Mouse (Mus musculus): ENCODE measurements around the gene Ccdc113. TPM values are rescaled to one million over a fixed set of nuclear protein-coding genes. Genes with fewer than 3 reads are reported as not detected.

Gene Ccdc113
- total and polyA plus RNA-seq, 2 experiments from 2014 or later, result 0.78 to 3.2 TPM

DNA sequence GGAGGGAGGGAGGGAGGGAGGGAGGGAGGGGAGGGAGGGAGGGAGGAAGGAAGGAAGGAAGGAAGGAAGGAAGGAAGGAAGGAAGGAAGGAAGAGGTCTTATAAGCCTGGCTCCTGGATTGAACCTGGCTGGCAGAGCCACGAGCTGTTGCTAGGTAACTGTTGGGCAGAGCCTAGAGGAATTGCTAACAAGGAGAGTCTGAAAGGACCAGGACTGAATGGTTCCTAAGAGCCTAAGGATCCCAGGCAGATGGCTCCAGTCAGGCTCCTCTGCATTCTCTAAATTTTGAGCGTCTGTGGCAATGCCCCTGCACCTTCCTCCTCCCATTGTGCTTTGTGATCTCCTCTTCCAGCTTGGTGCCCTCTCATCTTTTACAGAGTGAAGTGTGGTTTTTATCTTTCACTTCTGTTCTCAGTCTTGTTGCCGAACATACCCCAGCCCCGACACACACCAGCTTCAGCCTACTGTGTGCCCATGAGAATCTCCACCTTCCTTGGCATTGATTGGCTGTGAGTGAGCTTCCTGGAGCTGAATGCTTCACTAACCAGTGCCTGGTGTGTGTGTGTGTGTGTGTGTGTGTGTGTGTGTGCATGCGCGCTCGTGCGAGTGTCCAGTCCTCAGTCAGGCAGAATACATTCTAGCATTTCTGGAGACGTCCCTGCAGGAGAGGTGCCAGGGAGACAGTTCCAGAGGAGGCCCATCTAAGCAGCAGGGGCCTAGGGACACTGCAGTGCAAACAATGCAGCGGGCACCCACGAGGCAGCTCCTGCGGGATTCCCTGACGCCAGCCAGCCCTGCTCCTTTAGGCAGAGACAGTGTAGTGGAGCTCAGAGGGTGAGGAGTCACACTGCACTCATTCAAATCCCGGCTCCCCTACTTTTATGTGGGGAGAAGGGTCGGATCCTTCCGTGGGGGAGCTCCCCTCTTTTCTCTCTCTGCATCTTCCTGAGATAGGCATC lies 16.3 kb downstream of the Ccdc113 start:
- H3K4me1 ChIP-seq (ENCODE audit: insufficient read depth, low read length), result peaks cover 10% of the 10 kb centered on the region

DNA sequence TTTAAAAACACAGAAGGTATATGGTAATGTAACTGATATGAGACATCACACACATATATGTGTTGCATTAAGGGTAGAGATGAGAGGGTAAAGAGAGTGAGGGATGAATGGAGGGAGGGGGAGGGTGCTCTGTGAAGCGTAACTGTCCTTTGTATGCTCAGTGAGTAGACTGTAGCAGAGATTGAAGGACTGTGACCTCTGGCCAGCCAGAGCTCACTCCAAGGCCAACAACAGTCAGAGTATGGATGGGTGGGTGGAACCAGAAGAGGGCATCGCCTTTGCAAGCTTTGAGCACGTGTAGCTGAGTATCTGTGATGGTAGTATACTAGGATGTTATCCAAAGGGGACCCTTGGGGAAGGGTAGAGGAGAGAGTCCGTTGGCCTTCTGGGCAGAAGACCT lies 17.7 kb downstream of the Ccdc113 start:
- no peak for TF ChIP-seq CTCF (IDR thresholded peaks at IDR 0.05; ENCODE audit: low read depth)
- DNase-seq (ENCODE audit: low spot score) (no peak), ATAC-seq (no peak)
- no peaks in the 10 kb centered on the region for H3K9me3 ChIP-seq (ENCODE audit: low read length)
- no peaks in the 10 kb centered on the region for H3K27me3 ChIP-seq (ENCODE audit: insufficient read depth, low read length)
- 59% methylated on average over 4 of the region's 4 CpGs for WGBS
- peaks cover 10% of the 10 kb centered on the region for H3K4me1 ChIP-seq (ENCODE audit: insufficient read depth, low read length)
- no peaks in the 10 kb centered on the region for H3K36me3 ChIP-seq (ENCODE audit: insufficient read depth, low read length)
- H3K27ac ChIP-seq, result no peak overlapping the region
- H3K9ac ChIP-seq (replicated peaks; ENCODE audit: low read length), result no peak overlapping the region
- no peak overlapping the region for H3K4me2 ChIP-seq (ENCODE audit: low read depth, low read length)
- H3K4me3 ChIP-seq (ENCODE audit: low read length), result no peak overlapping the region

More for the DNA sequence above, 16.3 kb downstream of the Ccdc113 start:
- Histone ChIP-seq H3K27ac (peak overlapping the region; percentile 66; the same call in 1 of the 2 replicates), H3K9ac (replicated peaks; ENCODE audit: low read length) (no peak overlapping the region), H3K4me2 (ENCODE audit: low read depth, low read length) (peak overlapping the region; percentile 11; the same call in 1 of the 2 replicates), H3K9me3 (ENCODE audit: low read length) (no peaks in the 10 kb centered on the region), H3K36me3 (ENCODE audit: insufficient read depth, low read length) (no peaks in the 10 kb centered on the region), H3K27me3 (ENCODE audit: insufficient read depth, low read length) (no peaks in the 10 kb centered on the region), H3K4me3 (ENCODE audit: low read length) (no peak overlapping the region)
- ATAC-seq (peak; percentile 77), DNase-seq (ENCODE audit: low spot score) (peak; percentile 75)
- WGBS, result 28% methylated on average over 16 of the region's 16 CpGs
- no peak for TF ChIP-seq CTCF (IDR thresholded peaks at IDR 0.05; ENCODE audit: low read depth)

DNA sequence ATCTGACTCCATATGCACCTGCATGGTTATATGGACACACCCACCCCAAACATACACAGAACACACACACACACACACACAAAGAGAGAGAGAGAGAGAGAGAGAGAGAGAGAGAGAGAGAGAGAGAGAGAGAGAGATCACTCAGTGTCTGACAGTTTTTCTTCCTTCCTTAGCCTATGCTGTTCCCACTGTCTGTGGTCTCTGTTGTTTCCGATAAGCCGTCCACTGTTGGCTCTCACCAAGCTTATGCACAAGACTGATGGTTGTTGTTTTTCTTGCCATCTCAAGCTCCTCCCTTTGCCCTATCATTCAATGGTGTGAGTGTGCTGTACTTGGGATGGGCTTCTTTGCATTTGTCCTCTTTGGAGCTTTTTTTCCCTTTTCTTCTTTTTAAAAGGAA lies 22.1 kb downstream of the Ccdc113 start:
- Histone ChIP-seq H3K4me2 (ENCODE audit: low read depth, low read length) (no peak overlapping the region), H3K27ac (no peak overlapping the region), H3K36me3 (ENCODE audit: insufficient read depth, low read length) (no peaks in the 10 kb centered on the region), H3K9me3 (ENCODE audit: low read length) (no peaks in the 10 kb centered on the region), H3K27me3 (ENCODE audit: insufficient read depth, low read length) (no peaks in the 10 kb centered on the region), H3K4me3 (ENCODE audit: low read length) (no peak overlapping the region), H3K9ac (replicated peaks; ENCODE audit: low read length) (no peak overlapping the region), H3K4me1 (ENCODE audit: insufficient read depth, low read length) (no peaks in the 10 kb centered on the region)
- ATAC-seq (no peak), DNase-seq (ENCODE audit: low spot score) (no peak)
- 92% methylated on average over 2 of the region's 2 CpGs for WGBS
- TF ChIP-seq CTCF (IDR thresholded peaks at IDR 0.05; ENCODE audit: low read depth), result no peak

DNA sequence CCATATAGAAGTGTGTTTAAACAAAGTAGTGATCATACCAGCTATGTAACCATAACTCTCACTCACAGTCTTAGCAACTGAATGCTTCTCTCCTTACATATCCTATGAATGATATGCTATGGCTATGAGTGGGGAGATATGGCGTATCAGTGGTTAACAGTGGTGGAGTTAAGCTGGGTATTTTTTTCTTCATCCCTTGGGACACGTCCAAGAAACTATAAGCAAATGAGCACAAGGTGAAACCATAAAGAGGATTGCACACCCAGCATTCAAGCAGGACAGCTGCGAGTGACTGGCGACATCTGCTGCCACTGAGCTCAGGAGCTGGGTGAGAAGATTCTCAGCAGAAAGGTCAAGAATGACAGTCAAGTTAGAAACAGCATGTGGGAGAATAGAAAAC lies 32.3 kb downstream of the Ccdc113 start:
- H3K4me1 ChIP-seq (ENCODE audit: insufficient read depth, low read length), result no peaks in the 10 kb centered on the region
- no peak for TF ChIP-seq CTCF (IDR thresholded peaks at IDR 0.05; ENCODE audit: low read depth)
- H3K36me3 ChIP-seq (ENCODE audit: insufficient read depth, low read length), result no peaks in the 10 kb centered on the region
- H3K9ac ChIP-seq (replicated peaks; ENCODE audit: low read length), result no peak overlapping the region
- DNase-seq (ENCODE audit: low spot score) (no peak), ATAC-seq (no peak)
- H3K27ac ChIP-seq, result no peak overlapping the region
- H3K27me3 ChIP-seq (ENCODE audit: insufficient read depth, low read length), result no peaks in the 10 kb centered on the region
- no peaks in the 10 kb centered on the region for H3K9me3 ChIP-seq (ENCODE audit: low read length)
- no peak overlapping the region for H3K4me2 ChIP-seq (ENCODE audit: low read depth, low read length)
- H3K4me3 ChIP-seq (ENCODE audit: low read length), result no peak overlapping the region
- WGBS, result 56% methylated on average over 4 of the region's 4 CpGs

DNA sequence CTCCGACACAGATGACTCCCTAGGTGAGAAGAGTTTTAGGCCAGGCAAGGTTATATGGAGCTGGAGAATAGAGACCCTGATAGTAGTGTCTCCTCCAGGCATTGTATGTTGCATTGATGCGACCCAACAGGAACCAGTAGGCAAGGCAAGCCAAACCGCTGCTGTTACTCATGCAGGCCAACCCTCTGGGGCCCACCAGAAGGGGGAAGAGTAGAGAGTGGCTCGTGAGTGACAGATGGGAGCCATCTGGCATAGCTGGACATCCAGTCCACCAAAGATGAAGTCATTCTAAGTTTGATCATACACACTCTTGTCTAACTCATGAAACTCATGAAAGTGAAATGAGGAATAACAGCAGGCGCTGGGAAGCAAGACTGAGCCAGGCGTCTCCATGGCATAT lies 32.9 kb downstream of the Ccdc113 start:
- no peak for ATAC-seq

GRCm38 (mm10) chr8:95573146-95573545 lies 39.3 kb downstream of the Ccdc113 start:
- 87% methylated on average over 5 of the region's 5 CpGs for WGBS
- H3K36me3 ChIP-seq (ENCODE audit: insufficient read depth, low read length), result no peaks in the 10 kb centered on the region

More for the DNA sequence above, 32.9 kb downstream of the Ccdc113 start:
- no peaks in the 10 kb centered on the region for H3K9me3 ChIP-seq (ENCODE audit: low read length)
- no peak overlapping the region for H3K4me3 ChIP-seq (ENCODE audit: low read length)
- H3K27me3 ChIP-seq (ENCODE audit: insufficient read depth, low read length), result no peaks in the 10 kb centered on the region
- no peak overlapping the region for H3K9ac ChIP-seq (replicated peaks; ENCODE audit: low read length)
- H3K27ac ChIP-seq, result no peak overlapping the region
- no peak for TF ChIP-seq CTCF (IDR thresholded peaks at IDR 0.05; ENCODE audit: low read depth)
- H3K4me2 ChIP-seq (ENCODE audit: low read depth, low read length), result no peak overlapping the region
- H3K36me3 ChIP-seq (ENCODE audit: insufficient read depth, low read length), result no peaks in the 10 kb centered on the region
- H3K4me1 ChIP-seq (ENCODE audit: insufficient read depth, low read length), result no peaks in the 10 kb centered on the region
- 62% methylated on average over 6 of the region's 6 CpGs for WGBS
- DNase-seq (ENCODE audit: low spot score), result peak; percentile 46

GRCm38 (mm10) chr8:95576240-95576639 lies 42.4 kb downstream of the Ccdc113 start, which contains the start of gene Prss54:
Gene Prss54, minus strand, starts transcription at chr8:95576340.
- 78% methylated on average over 10 of the region's 10 CpGs for WGBS
- ATAC-seq (no peak), DNase-seq (ENCODE audit: low spot score) (no peak)
- no peaks in the 10 kb centered on the region for H3K9me3 ChIP-seq (ENCODE audit: low read length)
- no peak within 1 kb of the TSS for H3K4me3 ChIP-seq (ENCODE audit: low read length)
- no peak within 1 kb of the TSS for H3K27ac ChIP-seq
- no peak within 1 kb of the TSS for H3K4me2 ChIP-seq (ENCODE audit: low read depth, low read length)
- H3K4me1 ChIP-seq (ENCODE audit: insufficient read depth, low read length), result no peaks in the 10 kb centered on the region
- TF ChIP-seq CTCF (IDR thresholded peaks at IDR 0.05; ENCODE audit: low read depth), result no peak
- no peak within 1 kb of the TSS for H3K9ac ChIP-seq (replicated peaks; ENCODE audit: low read length)
- H3K27me3 ChIP-seq (ENCODE audit: insufficient read depth, low read length), result no peaks in the 10 kb centered on the region
- no peaks in the 10 kb centered on the region for H3K36me3 ChIP-seq (ENCODE audit: insufficient read depth, low read length)

More at GRCm38 (mm10) chr8:95573146-95573545, 39.3 kb downstream of the Ccdc113 start:
- no peaks in the 10 kb centered on the region for H3K27me3 ChIP-seq (ENCODE audit: insufficient read depth, low read length)
- H3K4me2 ChIP-seq (ENCODE audit: low read depth, low read length), result no peak overlapping the region
- ATAC-seq (no peak), DNase-seq (ENCODE audit: low spot score) (no peak)
- no peaks in the 10 kb centered on the region for H3K9me3 ChIP-seq (ENCODE audit: low read length)
- TF ChIP-seq CTCF (IDR thresholded peaks at IDR 0.05; ENCODE audit: low read depth), result no peak
- no peaks in the 10 kb centered on the region for H3K4me1 ChIP-seq (ENCODE audit: insufficient read depth, low read length)
- H3K9ac ChIP-seq (replicated peaks; ENCODE audit: low read length), result no peak overlapping the region
- H3K27ac ChIP-seq, result no peak overlapping the region
- H3K4me3 ChIP-seq (ENCODE audit: low read length), result no peak overlapping the region

Data from hindbrain, postnatal 0 days (tissue).